Mouse (Mus musculus): Measurements from ENCODE around the gene Ppard. TPM values are rescaled to one million over a fixed set of nuclear protein-coding genes. Genes with fewer than 3 reads are reported as not detected.

Ppard gene
- total and polyA plus RNA-seq, 2 experiments from 2014 or later, result 1.4 to 23.1 TPM

DNA sequence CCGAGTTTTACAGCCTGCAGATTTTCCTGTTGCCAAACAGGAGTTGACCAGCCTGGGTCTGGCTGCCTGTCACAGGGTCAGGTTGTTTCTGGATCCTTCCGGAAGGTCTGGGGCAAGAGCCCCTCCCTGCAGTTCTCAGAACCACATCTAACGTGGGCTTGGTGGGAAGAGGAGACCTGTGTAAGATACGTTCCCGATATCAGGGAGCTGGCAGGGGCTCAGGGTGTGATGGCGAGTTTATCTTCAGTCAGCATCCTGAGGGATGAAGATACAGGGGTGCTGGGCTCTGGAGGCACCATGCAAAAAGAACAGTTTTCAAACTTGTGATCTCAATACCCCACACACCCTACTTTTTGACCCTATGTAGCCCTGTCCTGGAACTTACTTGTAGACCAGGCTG lies 5.4 kb downstream of the Ppard start:
- 75% methylated on average over 6 of the region's 6 CpGs for WGBS
- Histone ChIP-seq H3K27ac (ENCODE audit: low read depth) (no peak overlapping the region), H3K4me3 (ENCODE audit: low read depth, low read length) (no peak overlapping the region)

DNA sequence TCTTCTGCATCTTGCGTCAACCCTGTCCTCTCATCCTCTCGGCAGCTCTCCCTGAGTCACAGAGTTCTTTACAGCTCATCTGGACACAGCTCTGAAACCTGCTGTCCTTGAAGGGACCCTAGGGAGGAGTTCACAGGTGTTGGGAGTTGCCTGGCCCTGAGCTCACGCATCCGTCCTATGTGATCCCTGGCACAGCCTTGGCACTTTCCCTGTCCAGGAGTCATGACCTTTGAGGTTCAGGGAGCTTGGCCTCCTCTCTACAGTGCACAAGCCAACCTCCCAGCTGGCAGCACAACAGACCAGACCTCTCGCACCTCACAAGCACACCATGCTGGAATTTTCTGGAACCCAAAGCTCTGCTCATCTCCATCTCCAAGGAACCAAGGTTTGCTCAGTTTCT lies 8.3 kb downstream of the Ppard start:
- no peak overlapping the region for H3K27ac ChIP-seq (ENCODE audit: low read depth)
- no peak overlapping the region for H3K4me2 ChIP-seq (ENCODE audit: low read depth, low read length)
- no peak overlapping the region for H3K4me3 ChIP-seq (ENCODE audit: low read depth, low read length)
- WGBS, result 88% methylated on average over 5 of the region's 5 CpGs
- H3K27me3 ChIP-seq (ENCODE audit: control insufficient read depth, insufficient read depth, low read length), result no peaks in the 10 kb centered on the region
- DNase-seq (ENCODE audit: low spot score) (no peak), ATAC-seq (ENCODE audit: insufficient read depth, low read depth) (no peak)
- H3K9me3 ChIP-seq (replicated peaks; ENCODE audit: control insufficient read depth, low read length), result no peaks in the 10 kb centered on the region
- H3K4me1 ChIP-seq (ENCODE audit: control insufficient read depth, insufficient read depth), result no peaks in the 10 kb centered on the region; the same call in 1 of the 2 replicates
- TF ChIP-seq CTCF (IDR thresholded peaks at IDR 0.05; ENCODE audit: low read depth), result no peak
- TF ChIP-seq EP300 (IDR thresholded peaks at IDR 0.05; ENCODE audit: low read depth), result no peak
- peaks cover 25% of the 10 kb centered on the region; the same call in 1 of the 2 replicates for H3K36me3 ChIP-seq (replicated peaks; ENCODE audit: control insufficient read depth, insufficient read depth, low read length)
- no peak overlapping the region for H3K9ac ChIP-seq (replicated peaks; ENCODE audit: low read depth, low read length)

More for the DNA sequence above, 5.4 kb downstream of the Ppard start:
- Histone ChIP-seq H3K9ac (replicated peaks; ENCODE audit: low read depth, low read length) (no peak overlapping the region), H3K9me3 (replicated peaks; ENCODE audit: control insufficient read depth, low read length) (no peaks in the 10 kb centered on the region), H3K27me3 (ENCODE audit: control insufficient read depth, insufficient read depth, low read length) (no peaks in the 10 kb centered on the region), H3K4me2 (ENCODE audit: low read depth, low read length) (no peak overlapping the region), H3K36me3 (replicated peaks; ENCODE audit: control insufficient read depth, insufficient read depth, low read length) (peaks cover 25% of the 10 kb centered on the region; the same call in 1 of the 2 replicates), H3K4me1 (ENCODE audit: control insufficient read depth, insufficient read depth) (no peaks in the 10 kb centered on the region; the same call in 1 of the 2 replicates)
- ATAC-seq (ENCODE audit: insufficient read depth, low read depth) (no peak), DNase-seq (ENCODE audit: low spot score) (no peak)
- TF ChIP-seq EP300 (IDR thresholded peaks at IDR 0.05; ENCODE audit: low read depth), result no peak
- TF ChIP-seq CTCF (IDR thresholded peaks at IDR 0.05; ENCODE audit: low read depth), result no peak

DNA sequence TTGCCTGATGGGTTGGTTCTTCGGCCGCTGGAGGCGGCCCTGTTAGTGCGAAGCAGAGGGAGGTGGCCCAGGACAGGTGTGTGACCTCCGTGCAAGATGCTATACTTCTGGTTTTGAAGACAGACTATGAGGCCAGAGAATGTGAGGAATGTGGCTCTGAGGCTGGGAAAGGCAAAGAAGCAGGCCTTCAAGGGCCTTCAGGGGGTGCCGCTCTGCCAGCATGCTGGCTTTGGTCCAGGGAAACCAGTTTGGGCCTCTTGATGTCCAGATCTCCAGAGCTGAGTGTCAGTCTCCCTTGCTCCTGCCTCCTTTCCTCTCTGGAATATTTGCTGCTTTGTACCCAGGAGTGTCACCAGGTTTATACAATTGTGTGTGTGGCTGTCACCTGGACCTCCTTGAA lies 9.8 kb downstream of the Ppard start:
- no peak for DNase-seq (ENCODE audit: low spot score)
- no peak overlapping the region for H3K4me2 ChIP-seq (ENCODE audit: low read depth, low read length)
- no peak overlapping the region for H3K4me3 ChIP-seq (ENCODE audit: low read depth, low read length)
- no peak overlapping the region for H3K27ac ChIP-seq (ENCODE audit: low read depth)
- WGBS, result 60% methylated on average over 6 of the region's 6 CpGs
- peaks cover 20% of the 10 kb centered on the region; the same call in 1 of the 2 replicates for H3K36me3 ChIP-seq (replicated peaks; ENCODE audit: control insufficient read depth, insufficient read depth, low read length)
- H3K4me1 ChIP-seq (ENCODE audit: control insufficient read depth, insufficient read depth), result no peaks in the 10 kb centered on the region
- no peak for ATAC-seq (ENCODE audit: insufficient read depth, low read depth)
- H3K27me3 ChIP-seq (ENCODE audit: control insufficient read depth, insufficient read depth, low read length), result no peaks in the 10 kb centered on the region
- no peak overlapping the region for H3K9ac ChIP-seq (replicated peaks; ENCODE audit: low read depth, low read length)
- no peaks in the 10 kb centered on the region for H3K9me3 ChIP-seq (replicated peaks; ENCODE audit: control insufficient read depth, low read length)
- TF ChIP-seq CTCF (IDR thresholded peaks at IDR 0.05; ENCODE audit: low read depth) (no peak), EP300 (IDR thresholded peaks at IDR 0.05; ENCODE audit: low read depth) (no peak)

DNA sequence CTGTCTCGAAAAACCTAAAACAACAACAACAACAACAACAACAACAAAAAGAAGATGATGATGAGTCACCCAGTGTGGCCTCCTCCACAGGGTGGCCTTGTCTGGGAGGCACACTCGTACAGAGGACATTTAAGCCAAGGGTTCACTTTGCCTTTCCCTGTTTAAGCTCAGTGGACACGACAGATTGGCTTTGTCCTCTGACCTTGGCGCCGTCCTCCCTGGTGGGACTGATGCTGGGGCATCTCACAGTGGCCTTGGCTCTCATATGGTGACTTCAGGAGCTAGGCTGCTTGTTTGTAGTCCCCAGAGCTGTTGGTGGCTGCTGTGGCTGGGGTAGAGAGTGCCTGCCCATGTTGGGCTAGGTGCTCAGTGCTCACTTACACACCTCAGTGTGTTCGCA lies 11.7 kb downstream of the Ppard start:
- peaks cover 8% of the 10 kb centered on the region; the same call in 1 of the 2 replicates for H3K4me1 ChIP-seq (ENCODE audit: control insufficient read depth, insufficient read depth)
- no peak overlapping the region for H3K27ac ChIP-seq (ENCODE audit: low read depth)
- no peaks in the 10 kb centered on the region for H3K27me3 ChIP-seq (ENCODE audit: control insufficient read depth, insufficient read depth, low read length)
- ATAC-seq (ENCODE audit: insufficient read depth, low read depth) (no peak), DNase-seq (ENCODE audit: low spot score) (no peak)
- no peak overlapping the region for H3K9ac ChIP-seq (replicated peaks; ENCODE audit: low read depth, low read length)
- H3K4me3 ChIP-seq (ENCODE audit: low read depth, low read length), result no peak overlapping the region
- TF ChIP-seq EP300 (IDR thresholded peaks at IDR 0.05; ENCODE audit: low read depth) (no peak), CTCF (IDR thresholded peaks at IDR 0.05; ENCODE audit: low read depth) (no peak)
- H3K36me3 ChIP-seq (replicated peaks; ENCODE audit: control insufficient read depth, insufficient read depth, low read length), result peaks cover 14% of the 10 kb centered on the region
- 73% methylated on average over 6 of the region's 6 CpGs for WGBS
- H3K9me3 ChIP-seq (replicated peaks; ENCODE audit: control insufficient read depth, low read length), result no peaks in the 10 kb centered on the region
- H3K4me2 ChIP-seq (ENCODE audit: low read depth, low read length), result no peak overlapping the region

DNA sequence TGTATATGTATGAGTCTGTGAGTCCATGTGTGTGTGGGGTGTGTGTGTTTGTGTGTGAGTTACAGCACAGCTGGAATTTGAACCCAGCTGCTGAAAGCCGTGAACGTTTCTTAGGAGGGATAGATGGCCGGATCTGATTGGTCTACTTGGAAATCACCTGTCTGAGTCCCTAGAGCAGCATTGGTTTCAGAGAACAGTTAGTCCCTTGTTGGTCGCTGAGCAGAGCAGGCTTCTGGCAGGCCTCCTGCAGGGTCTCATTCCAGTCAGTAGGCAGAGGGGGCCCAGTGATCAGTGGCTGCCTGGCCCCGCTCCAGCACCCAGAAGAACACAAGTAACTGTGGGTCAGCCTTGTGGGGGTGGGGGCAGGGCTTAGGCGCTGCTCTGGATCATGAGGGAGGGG lies 12.2 kb downstream of the Ppard start:
- no peaks in the 10 kb centered on the region for H3K9me3 ChIP-seq (replicated peaks; ENCODE audit: control insufficient read depth, low read length)
- ATAC-seq (ENCODE audit: insufficient read depth, low read depth) (0 out of 2 replicates have a peak, but pooled peaks have one; percentile 12), DNase-seq (ENCODE audit: low spot score) (no peak)
- no peak overlapping the region for H3K27ac ChIP-seq (ENCODE audit: low read depth)
- TF ChIP-seq CTCF (IDR thresholded peaks at IDR 0.05; ENCODE audit: low read depth) (no peak), EP300 (IDR thresholded peaks at IDR 0.05; ENCODE audit: low read depth) (no peak)
- no peak overlapping the region for H3K9ac ChIP-seq (replicated peaks; ENCODE audit: low read depth, low read length)
- no peak overlapping the region for H3K4me3 ChIP-seq (ENCODE audit: low read depth, low read length)
- WGBS, result 24% methylated on average over 5 of the region's 6 CpGs
- H3K36me3 ChIP-seq (replicated peaks; ENCODE audit: control insufficient read depth, insufficient read depth, low read length), result peaks cover 14% of the 10 kb centered on the region
- H3K27me3 ChIP-seq (ENCODE audit: control insufficient read depth, insufficient read depth, low read length), result no peaks in the 10 kb centered on the region
- H3K4me1 ChIP-seq (ENCODE audit: control insufficient read depth, insufficient read depth), result peaks cover 8% of the 10 kb centered on the region; the same call in 1 of the 2 replicates
- no peak overlapping the region for H3K4me2 ChIP-seq (ENCODE audit: low read depth, low read length)

DNA sequence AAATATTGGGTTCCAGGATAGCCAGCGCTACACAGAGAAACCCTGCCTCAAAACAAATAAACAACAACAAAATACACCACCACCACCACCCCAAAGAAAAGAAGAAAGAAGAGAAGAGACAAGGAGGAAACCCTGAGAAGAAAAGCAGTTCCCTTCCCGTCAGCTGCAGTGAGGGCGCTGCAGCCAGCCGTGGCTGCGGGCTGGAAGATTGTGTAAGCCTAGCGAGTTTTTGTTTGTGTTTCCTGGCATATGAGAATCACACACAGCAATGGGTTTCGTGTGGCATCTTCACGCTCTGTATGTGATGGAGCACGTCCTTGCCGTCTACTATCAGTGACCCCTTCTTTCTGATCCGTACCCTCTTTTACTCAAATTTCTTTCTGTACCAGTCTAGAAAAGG lies 14.1 kb downstream of the Ppard start:
- ATAC-seq (ENCODE audit: insufficient read depth, low read depth), result no peak
- no peak overlapping the region for H3K4me2 ChIP-seq (ENCODE audit: low read depth, low read length)
- no peaks in the 10 kb centered on the region for H3K9me3 ChIP-seq (replicated peaks; ENCODE audit: control insufficient read depth, low read length)
- 75% methylated on average over 11 of the region's 11 CpGs for WGBS
- no peak for DNase-seq (ENCODE audit: low spot score)
- TF ChIP-seq CTCF (IDR thresholded peaks at IDR 0.05; ENCODE audit: low read depth), result no peak
- no peak for TF ChIP-seq EP300 (IDR thresholded peaks at IDR 0.05; ENCODE audit: low read depth)
- no peaks in the 10 kb centered on the region for H3K27me3 ChIP-seq (ENCODE audit: control insufficient read depth, insufficient read depth, low read length)
- H3K4me3 ChIP-seq (ENCODE audit: low read depth, low read length), result no peak overlapping the region
- H3K27ac ChIP-seq (ENCODE audit: low read depth), result no peak overlapping the region
- peaks cover 12% of the 10 kb centered on the region; the same call in 1 of the 2 replicates for H3K4me1 ChIP-seq (ENCODE audit: control insufficient read depth, insufficient read depth)
- H3K36me3 ChIP-seq (replicated peaks; ENCODE audit: control insufficient read depth, insufficient read depth, low read length), result peaks cover under 1% of the 10 kb centered on the region
- H3K9ac ChIP-seq (replicated peaks; ENCODE audit: low read depth, low read length), result no peak overlapping the region
